Mouse (Mus musculus) ES-E14 (cell line): Measurements from ENCODE around the gene Lin52.
A peak's percentile ranks its signal among the peaks of the same experiment; 100 is the strongest.

Source experiments
- CHD2 ChIP-seq: IDR thresholded peaks from 2 replicates; pipeline ENCODE4 v1.6.1; 2014; ENCODE audit warnings: mild to moderate bottlenecking, low read depth, low read length, inconsistent platforms
- HCFC1 ChIP-seq: IDR thresholded peaks from 2 replicates; pipeline ENCODE4 v1.6.1; 2012; ENCODE audit warnings: low read length, inconsistent platforms, borderline replicate concordance; ENCODE audit not compliant: insufficient read depth
- MAFK ChIP-seq: IDR thresholded peaks from 2 replicates; pipeline ENCODE4 v1.6.1; 2014; ENCODE audit warnings: mild to moderate bottlenecking, low read depth, low read length, inconsistent platforms; ENCODE audit not compliant: insufficient read depth
- ZC3H11A ChIP-seq: IDR thresholded peaks from 2 replicates; pipeline ENCODE4 v1.6.1; 2012; ENCODE audit warnings: low read depth, mild to moderate bottlenecking, inconsistent platforms, low read length, borderline replicate concordance
- ZNF384 ChIP-seq: IDR thresholded peaks from 2 replicates; pipeline ENCODE4 v1.6.1; 2012; ENCODE audit warnings: low read depth, low read length, inconsistent platforms

DNA sequence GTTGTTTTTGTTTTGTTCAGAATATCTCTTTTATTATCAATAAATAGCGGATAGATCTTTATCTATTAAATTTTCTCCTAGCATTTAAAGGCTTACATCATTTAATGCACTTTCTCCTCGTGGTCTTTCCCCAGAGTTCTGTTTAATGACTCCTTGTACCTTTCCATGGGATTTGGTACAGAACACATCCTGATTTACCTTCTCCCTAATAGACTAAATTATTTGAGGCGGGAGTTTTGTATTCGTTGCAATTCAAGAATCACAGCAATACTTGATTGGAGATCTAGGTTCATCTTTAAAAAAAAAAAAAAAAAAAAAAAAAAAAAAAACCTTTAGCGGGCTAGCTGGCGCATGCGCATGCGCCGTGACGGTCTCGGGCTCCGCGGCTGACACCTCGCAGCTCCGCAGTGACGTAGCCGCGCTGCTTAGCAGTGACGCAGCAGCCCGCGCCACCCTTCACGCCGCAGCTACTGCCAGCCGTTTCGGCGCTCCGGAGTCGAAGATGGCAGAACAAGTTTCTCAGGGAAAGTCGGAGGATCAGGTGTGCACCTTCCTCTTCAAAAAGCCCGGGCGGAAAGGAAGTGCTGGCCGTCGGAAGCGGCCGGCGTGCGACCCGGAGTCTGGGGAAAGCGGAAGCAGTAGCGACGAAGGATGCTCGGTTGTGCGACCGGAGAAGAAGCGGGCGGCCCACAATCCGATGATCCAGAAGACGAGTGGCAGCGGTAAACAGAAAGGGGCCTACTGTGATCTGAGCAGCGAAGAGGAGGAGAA is 34.2 kb upstream of the Lin52 start, which contains the start of gene Rnf113a2:
- TF ChIP-seq MAFK (peak; percentile 22; the same call in 1 of the 2 replicates), CHD2 (no peak), ZC3H11A (no peak), ZNF384 (peak; percentile 99), HCFC1 (peak; percentile 62)
